Mouse (Mus musculus) limb, embryonic 14.5 days (tissue): Measurements from ENCODE around the gene Kcnk1. TPM values are rescaled to one million over a fixed set of nuclear protein-coding genes. Genes with fewer than 3 reads are reported as not detected.

Source experiments
- ATAC-seq: fragments of 200-750 bp; cut with Nextera tagmentation; 2 replicates; pipeline ENCODE4 v1.8.0; 2017; ENCODE audit warnings: low read depth, moderate number of reproducible peaks, moderate TSS enrichment; ENCODE audit not compliant: low FRiP score
- DNase-seq: peaks from one replicate; pipeline ENCODE4 v3.0.0-alpha.2; 2015; ENCODE audit warnings: low spot score
- H3K27ac ChIP-seq: fragments of 300-500 bp; sonication (generic); replicated peaks from 2 replicates; pipeline ENCODE4 v1.5.1; 2014; ENCODE audit warnings: low read depth, mild to moderate bottlenecking, low read length, moderate library complexity, mixed read lengths
- H3K27me3 ChIP-seq: fragments of 300-500 bp; sonication (generic); 2 replicates; pipeline ENCODE4 v1.6.1; 2014; ENCODE audit warnings: low read length, mixed read lengths; ENCODE audit not compliant: control insufficient read depth, insufficient read depth
- H3K36me3 ChIP-seq: fragments of 300-500 bp; sonication (generic); 2 replicates; pipeline ENCODE4 v1.6.1; 2014; ENCODE audit warnings: mild to moderate bottlenecking, low read length, moderate library complexity, mixed read lengths; ENCODE audit not compliant: control insufficient read depth, insufficient read depth
- H3K4me1 ChIP-seq: fragments of 300-500 bp; sonication (generic); 2 replicates; pipeline ENCODE4 v1.6.1; 2014; ENCODE audit warnings: antibody characterized with exemption, low read length, mixed read lengths; ENCODE audit not compliant: control insufficient read depth, insufficient read depth
- H3K4me2 ChIP-seq: fragments of 300-500 bp; sonication (generic); replicated peaks from 2 replicates; pipeline ENCODE4 v1.6.1; 2014; ENCODE audit warnings: low read depth, mild to moderate bottlenecking, low read length, moderate library complexity; ENCODE audit not compliant: severe bottlenecking
- H3K4me3 ChIP-seq: fragments of 300-500 bp; sonication (generic); replicated peaks from 2 replicates; pipeline ENCODE4 v1.5.1; 2014; ENCODE audit warnings: low read length
- H3K9ac ChIP-seq: fragments of 300-500 bp; sonication (generic); 2 replicates; pipeline ENCODE4 v1.6.1; 2014; ENCODE audit warnings: mild to moderate bottlenecking, low read depth, low read length, moderate library complexity; ENCODE audit not compliant: severe bottlenecking
- H3K9me3 ChIP-seq: fragments of 300-500 bp; sonication (generic); 2 replicates; pipeline ENCODE4 v1.6.1; 2016; ENCODE audit warnings: low read length; ENCODE audit not compliant: control insufficient read depth
- POLR2A ChIP-seq: fragments of 200-500 bp; IDR thresholded peaks from 2 replicates; pipeline ENCODE4 v1.8.0; 2012; ENCODE audit warnings: inconsistent platforms, mild to moderate bottlenecking, moderate library complexity, borderline replicate concordance; ENCODE audit not compliant: insufficient read depth, insufficient read length; ENCODE audit errors: extremely low read depth
- WGBS: fragments of 180-500 bp; shearing (Covaris S2); extraction: QIAGEN DNeasy Blood & Tissue Kit; methylation state at CpG from one replicate; pipeline ENCODE4 v1.1.7; 2014; 5-methylcytosine and 5-hydroxymethylcytosine counted together
- polyA plus RNA-seq, 2 experiments: library from polyadenylated mRNA; depleted of rRNA in 1 of 2; stranded (reverse) in 1 of 2; unstranded in 1 of 2; fragments of >200 nt; fragmentation: Nextera tagmentation in 1 of 2; extraction: Ambion mirVana in 1 of 2; gene quantifications; 2 replicates each; pipeline versions ENCODE4 v1.2.1 to v1.2.3; 2012 to 2014

Gene Kcnk1
- polyA plus RNA-seq, 2 experiments, result 16.1 to 27.3 TPM

DNA sequence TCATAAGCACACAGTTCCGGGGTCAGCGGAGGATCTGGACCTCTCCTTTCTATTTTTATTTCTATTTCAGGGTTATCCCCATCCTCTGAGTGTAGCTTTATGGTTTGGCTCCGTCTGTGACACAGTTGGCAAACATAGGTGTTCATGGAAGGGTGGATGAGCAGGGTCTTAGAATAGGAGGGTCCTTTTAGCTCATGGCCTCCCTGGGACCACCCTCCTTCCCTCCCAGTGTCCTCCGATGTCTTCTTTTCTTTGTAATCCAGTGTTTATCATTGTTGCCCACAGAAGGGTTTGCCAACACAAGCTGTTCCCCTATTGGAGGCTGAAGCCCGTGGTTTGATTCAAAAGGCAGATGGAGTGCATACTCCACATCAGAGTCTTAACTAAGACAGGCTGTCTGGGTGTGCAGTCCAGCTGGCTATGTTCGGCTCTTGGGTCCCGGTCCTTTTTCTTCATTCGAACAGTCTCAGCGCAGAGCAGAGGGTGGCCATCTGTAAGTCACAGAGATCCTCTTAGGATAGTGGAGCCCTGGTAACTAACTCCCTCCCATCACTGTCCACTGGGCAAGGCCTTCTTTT lies 69.0 kb downstream of the Kcnk1 start:
- no peaks in the 10 kb centered on the region for H3K9me3 ChIP-seq
- H3K27me3 ChIP-seq, result no peaks in the 10 kb centered on the region
- H3K4me1 ChIP-seq, result no peaks in the 10 kb centered on the region

GRCm38 (mm10) chr8:126064587-126065145 lies 69.7 kb downstream of the Kcnk1 start:
- no peaks in the 10 kb centered on the region for H3K27me3 ChIP-seq
- H3K4me2 ChIP-seq, result no peak overlapping the region
- no peaks in the 10 kb centered on the region for H3K4me1 ChIP-seq
- no peak overlapping the region for H3K27ac ChIP-seq
- 74% methylated on average over 8 of the region's 8 CpGs for WGBS
- no peak for ATAC-seq
- no peak for TF ChIP-seq POLR2A
- H3K36me3 ChIP-seq, result no peaks in the 10 kb centered on the region
- no peak overlapping the region for H3K4me3 ChIP-seq
- no peaks in the 10 kb centered on the region for H3K9me3 ChIP-seq
- no peak for DNase-seq
- no peak overlapping the region for H3K9ac ChIP-seq

More for the DNA sequence above, 69.0 kb downstream of the Kcnk1 start:
- WGBS, result 84% methylated on average over 9 of the region's 9 CpGs
- H3K27ac ChIP-seq, result no peak overlapping the region
- TF ChIP-seq POLR2A, result no peak
- no peaks in the 10 kb centered on the region for H3K36me3 ChIP-seq
- H3K4me2 ChIP-seq, result no peak overlapping the region
- H3K4me3 ChIP-seq, result no peak overlapping the region
- DNase-seq (no peak), ATAC-seq (no peak)
- no peak overlapping the region for H3K9ac ChIP-seq

DNA sequence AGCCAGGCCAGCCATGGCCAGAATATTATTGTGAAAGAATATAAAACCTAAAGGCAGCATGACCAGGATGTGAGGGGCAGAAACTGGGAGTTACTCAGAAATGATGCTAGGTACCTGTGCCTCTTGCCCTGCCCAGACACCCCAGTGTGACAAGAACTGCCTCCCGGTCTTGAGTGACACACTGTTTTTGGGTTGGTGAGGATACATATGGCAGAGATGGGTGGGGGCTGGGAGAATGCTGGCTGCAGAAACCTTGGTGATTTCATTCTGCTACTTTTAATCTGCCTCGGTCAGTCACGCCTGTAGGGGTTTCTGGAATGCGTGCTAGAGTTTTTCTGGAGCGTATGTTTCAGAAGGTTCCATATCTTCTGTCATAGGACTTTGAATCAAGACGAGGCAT lies 72.3 kb downstream of the Kcnk1 start:
- no peak overlapping the region for H3K4me2 ChIP-seq
- ATAC-seq (no peak), DNase-seq (no peak)
- 64% methylated on average over 6 of the region's 6 CpGs for WGBS
- H3K27ac ChIP-seq, result no peak overlapping the region
- no peaks in the 10 kb centered on the region for H3K27me3 ChIP-seq
- TF ChIP-seq POLR2A, result no peak
- no peaks in the 10 kb centered on the region for H3K4me1 ChIP-seq
- no peaks in the 10 kb centered on the region for H3K36me3 ChIP-seq
- no peak overlapping the region for H3K4me3 ChIP-seq
- no peaks in the 10 kb centered on the region for H3K9me3 ChIP-seq
- H3K9ac ChIP-seq, result no peak overlapping the region

DNA sequence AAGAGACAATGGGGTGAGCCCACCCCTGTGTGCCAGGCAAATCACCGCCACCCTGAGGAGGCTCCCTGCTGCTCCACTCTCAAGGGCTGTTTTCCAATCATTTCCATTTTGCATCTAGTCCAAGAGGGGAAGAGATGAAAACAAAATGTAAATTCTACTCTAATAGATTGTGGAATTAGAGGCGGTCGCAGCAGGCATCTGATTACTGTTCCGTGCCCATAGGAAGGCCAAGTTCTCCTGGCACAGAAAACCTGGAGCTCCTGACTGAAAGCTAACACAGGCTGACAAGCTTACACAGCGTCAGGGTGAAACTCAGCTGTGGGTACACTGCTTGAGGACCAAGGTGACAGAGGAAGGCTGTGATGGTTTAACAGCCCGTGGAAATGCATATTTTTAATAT lies 73.2 kb downstream of the Kcnk1 start:
- H3K9ac ChIP-seq, result no peak overlapping the region
- H3K4me3 ChIP-seq, result no peak overlapping the region
- ATAC-seq (no peak), DNase-seq (no peak)
- no peaks in the 10 kb centered on the region for H3K27me3 ChIP-seq
- H3K9me3 ChIP-seq, result no peaks in the 10 kb centered on the region
- H3K27ac ChIP-seq, result no peak overlapping the region
- WGBS, result 74% methylated on average over 6 of the region's 6 CpGs
- H3K36me3 ChIP-seq, result no peaks in the 10 kb centered on the region
- TF ChIP-seq POLR2A, result no peak
- no peak overlapping the region for H3K4me2 ChIP-seq
- H3K4me1 ChIP-seq, result peaks cover 5% of the 10 kb centered on the region; the same call in 1 of the 2 replicates

DNA sequence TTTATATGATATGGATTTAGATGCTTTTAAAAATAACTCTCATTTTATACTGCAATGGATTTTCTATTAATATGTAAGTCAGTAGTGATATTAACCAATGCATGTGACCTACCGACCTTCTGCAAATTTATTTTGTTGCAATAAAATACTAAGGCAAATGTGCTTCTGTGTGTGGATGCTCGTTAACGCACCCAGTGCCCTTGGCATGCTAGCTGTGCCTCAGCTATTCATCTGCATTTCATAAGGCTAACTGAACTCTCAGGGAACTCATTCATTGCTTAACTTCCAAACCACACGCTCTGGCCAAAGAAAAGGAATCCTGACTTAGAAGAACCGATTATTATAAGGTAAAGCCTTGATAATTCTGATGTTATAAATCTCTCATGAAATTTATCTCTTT lies 77.7 kb downstream of the Kcnk1 start:
- no peaks in the 10 kb centered on the region for H3K36me3 ChIP-seq
- H3K9me3 ChIP-seq, result no peaks in the 10 kb centered on the region
- no peak overlapping the region for H3K9ac ChIP-seq
- no peak for ATAC-seq
- H3K27ac ChIP-seq, result peak overlapping the region; percentile 11; the same call in 1 of the 2 replicates
- peak; percentile 6 for DNase-seq
- H3K4me1 ChIP-seq, result peaks cover 12% of the 10 kb centered on the region
- no peak overlapping the region for H3K4me2 ChIP-seq
- 43% methylated on average over 5 of the region's 5 CpGs for WGBS
- TF ChIP-seq POLR2A, result no peak
- no peak overlapping the region for H3K4me3 ChIP-seq
- no peaks in the 10 kb centered on the region for H3K27me3 ChIP-seq
